Mouse (Mus musculus) embryonic fibroblast, embryonic 13.5 days (primary cell): ENCODE measurements around the gene Tk1. TPM values are rescaled to one million over a fixed set of nuclear protein-coding genes. Genes with fewer than 3 reads are reported as not detected.

Experiments
- H3K27ac ChIP-seq: 2 replicates; pipeline ENCODE4 v1.5.1; 2012; ENCODE audit warnings: low read length, control low read depth, inconsistent platforms; ENCODE audit not compliant: insufficient read depth
- H3K4me1 ChIP-seq: 2 replicates; pipeline ENCODE4 v1.6.1; 2011; ENCODE audit warnings: low read length; ENCODE audit not compliant: control insufficient read depth, insufficient read depth
- H3K4me3 ChIP-seq: 2 replicates; pipeline ENCODE4 v1.5.1; 2011; ENCODE audit warnings: mild to moderate bottlenecking, control low read depth, low read length; ENCODE audit not compliant: insufficient read depth
- CTCF ChIP-seq: IDR thresholded peaks from 2 replicates; pipeline ENCODE4 v1.5.1; 2011; ENCODE audit warnings: mild to moderate bottlenecking, control low read depth, low read length, moderate library complexity, borderline replicate concordance; ENCODE audit not compliant: insufficient read depth
- POLR2A ChIP-seq: IDR thresholded peaks from 2 replicates; pipeline ENCODE4 v1.6.1; 2011; ENCODE audit warnings: low read depth, mild to moderate bottlenecking, control low read depth, low read length, moderate library complexity
- polyA plus RNA-seq: library from polyadenylated mRNA; stranded (reverse); fragments of >200 nt; gene quantifications from 2 replicates; pipeline ENCODE4 v1.2.4, GENCODE M21; 2011; ENCODE audit warnings: low read depth; ENCODE audit not compliant: missing spikeins, insufficient read length

The Tk1 gene
- polyA plus RNA-seq, 1 experiment = 61.9 TPM

GRCm38 (mm10) chr11:117863174-117863856 is 37.4 kb upstream of the Tk1 start:
- Histone ChIP-seq H3K4me1 (no peaks in the 10 kb centered on the region), H3K4me3 (no peak overlapping the region), H3K27ac (no peak overlapping the region)
- no peak for TF ChIP-seq CTCF
- no peak for TF ChIP-seq POLR2A

- Histone ChIP-seq H3K4me3 (no peak within 1 kb of the TSS), H3K27ac (no peak within 1 kb of the TSS), H3K4me1 (no peaks in the 10 kb centered on the region)
- TF ChIP-seq CTCF = no peak
These were observed 34.7 kb upstream of the Tk1 start, which contains the start of gene Tmem235 for GRCm38 (mm10) chr11:117860601-117861000. TSS of gene Tmem235 (plus strand) at chr11:117860752.

- Histone ChIP-seq H3K4me3 (no peak overlapping the region), H3K27ac (no peak overlapping the region), H3K4me1 (no peaks in the 10 kb centered on the region)
- no peak for TF ChIP-seq CTCF
These were observed 32.5 kb upstream of the Tk1 start for GRCm38 (mm10) chr11:117858392-117858791.

GRCm38 (mm10) chr11:117857462-117857861 is 31.6 kb upstream of the Tk1 start:
- TF ChIP-seq POLR2A = no peak
- TF ChIP-seq CTCF = no peak
- Histone ChIP-seq H3K27ac (no peak overlapping the region), H3K4me3 (no peak overlapping the region), H3K4me1 (no peaks in the 10 kb centered on the region)

- no peak overlapping the region for H3K27ac ChIP-seq
- TF ChIP-seq CTCF (no peak), POLR2A (no peak)
- H3K4me3 ChIP-seq = no peak overlapping the region
- H3K4me1 ChIP-seq = no peaks in the 10 kb centered on the region
These were observed 30.1 kb upstream of the Tk1 start for GRCm38 (mm10) chr11:117855975-117856374.

- 0 out of 2 replicates have a peak, but pooled peaks cover 2% of the 10 kb centered on the region for H3K4me1 ChIP-seq
- TF ChIP-seq POLR2A (no peak), CTCF (no peak)
- H3K27ac ChIP-seq = no peak overlapping the region
- H3K4me3 ChIP-seq = no peak overlapping the region
These were observed 29.5 kb upstream of the Tk1 start for GRCm38 (mm10) chr11:117855360-117855759.

- Histone ChIP-seq H3K4me3 (no peak overlapping the region), H3K27ac (no peak overlapping the region), H3K4me1 (0 out of 2 replicates have a peak, but pooled peaks cover 4% of the 10 kb centered on the region)
- TF ChIP-seq POLR2A (no peak), CTCF (no peak)
These were observed 28.3 kb upstream of the Tk1 start for GRCm38 (mm10) chr11:117854241-117854640.

- Histone ChIP-seq H3K4me1 (0 out of 2 replicates have a peak, but pooled peaks cover 4% of the 10 kb centered on the region), H3K4me3 (no peak overlapping the region), H3K27ac (no peak overlapping the region)
- no peak for TF ChIP-seq CTCF
- TF ChIP-seq POLR2A = no peak
These were observed 27.0 kb upstream of the Tk1 start for GRCm38 (mm10) chr11:117852875-117853274.

- peak within 1 kb of the TSS; percentile 79 for H3K4me3 ChIP-seq
- peak within 1 kb of the TSS; percentile 82 for H3K27ac ChIP-seq
- H3K4me1 ChIP-seq = peaks cover 4% of the 10 kb centered on the region; the same call in 1 of the 2 replicates
- TF ChIP-seq POLR2A (peak; percentile 94), CTCF (no peak)
These were observed 23.2 kb upstream of the Tk1 start, which contains the start of gene Birc5 for GRCm38 (mm10) chr11:117848985-117849671. TSS of gene Birc5 (plus strand) at chr11:117849251.
